ENCODE assay signal across 10 mouse cellular contexts in genomic region chr10:43439492-43439941, GRCm38 (mm10). TPM values are rescaled to one million over a fixed set of nuclear protein-coding genes. Genes with fewer than 3 reads are reported as not detected.
DNase-seq lines count a peak whose midpoint lies in the region; ATAC-seq and TF ChIP-seq lines count a peak whose summit lies in the region.
"Had no signal": no experiment of that assay in that cellular context is flagged by ENCODE, and none has a peak within 500 bp of the region (broad histone marks: within the 10 kb centered on the region; RNA-seq: fewer than 3 reads in every experiment).

No protein-coding gene starts in this region.

- no peak for TF ChIP-seq EP300 in stomach, postnatal 0 days (optimal IDR thresholded peaks at IDR 0.05)

- no peak for TF ChIP-seq CTCF in stomach, postnatal 0 days (IDR thresholded peaks at IDR 0.05; ENCODE audit: low read depth)

- intact Hi-C loops in left cerebral cortex, postnatal 36 days (cut with DNase I) = no loop called here

- ATAC-seq in stomach, embryonic 15.5 days (ENCODE audit: insufficient read depth, low FRiP score, low read depth) = no peak
- ATAC-seq in stomach, postnatal 0 days (ENCODE audit: low FRiP score, low TSS enrichment) = no peak

- peaks cover 6% of the 10 kb centered on the region for H3K4me1 ChIP-seq in stomach, embryonic 15.5 days
- H3K4me1 ChIP-seq in stomach, postnatal 0 days (replicated peaks; ENCODE audit: control insufficient read depth, insufficient read depth) = no peaks in the 10 kb centered on the region
- peaks cover 41% of the 10 kb centered on the region for H3K4me1 ChIP-seq in hindbrain, embryonic 10.5 days (replicated peaks)

- no peak overlapping the region for H3K4me3 ChIP-seq in stomach, embryonic 15.5 days (replicated peaks)
- no peak overlapping the region for H3K4me3 ChIP-seq in stomach, postnatal 0 days (ENCODE audit: low read depth, low read length)
- no peak overlapping the region for H3K4me3 ChIP-seq in hindbrain, embryonic 10.5 days
- H3K4me3 ChIP-seq: heart, adult 2 months had no signal

- no peak for DNase-seq in stomach, postnatal 0 days (ENCODE audit: low spot score)
- DNase-seq in hindbrain, embryonic 10.5 days (ENCODE audit: low spot score) = peak; percentile 41
- DNase-seq in lung, postnatal 14 days = peak; percentile 7
- no peak for DNase-seq in left cerebral cortex, postnatal 36 days (ENCODE audit: low spot score in 2 of 2)
- no peak for DNase-seq in spleen, adult 12 weeks (ENCODE audit: low spot score)
- no peak for DNase-seq in heart, adult 11 months
- no peak for DNase-seq in left cerebral cortex, adult 11 months (ENCODE audit: low spot score)
- DNase-seq: cerebellum, postnatal 36 days; heart, adult 2 months had no signal

- H3K36me3 ChIP-seq in stomach, embryonic 15.5 days = no peaks in the 10 kb centered on the region
- no peaks in the 10 kb centered on the region for H3K36me3 ChIP-seq in stomach, postnatal 0 days (ENCODE audit: control insufficient read depth, insufficient read depth, low read length)
- peaks cover 4% of the 10 kb centered on the region; the same call in 1 of the 2 replicates for H3K36me3 ChIP-seq in hindbrain, embryonic 10.5 days

- H3K27me3 ChIP-seq in stomach, embryonic 15.5 days (replicated peaks) = no peaks in the 10 kb centered on the region
- H3K27me3 ChIP-seq in stomach, postnatal 0 days (ENCODE audit: control insufficient read depth, insufficient read depth, low read length) = no peaks in the 10 kb centered on the region
- H3K27me3 ChIP-seq in hindbrain, embryonic 10.5 days (ENCODE audit: insufficient read depth, poor library complexity, severe bottlenecking) = no peaks in the 10 kb centered on the region

- H3K4me2 ChIP-seq in stomach, embryonic 15.5 days = no peak overlapping the region
- H3K4me2 ChIP-seq in stomach, postnatal 0 days (replicated peaks; ENCODE audit: low read depth) = no peak overlapping the region

- no peaks in the 10 kb centered on the region for H3K9me3 ChIP-seq in stomach, embryonic 15.5 days
- no peaks in the 10 kb centered on the region for H3K9me3 ChIP-seq in stomach, postnatal 0 days (ENCODE audit: control insufficient read depth, low read length)
- H3K9me3 ChIP-seq in hindbrain, embryonic 10.5 days = 0 out of 2 replicates have a peak, but pooled peaks cover 5% of the 10 kb centered on the region

- H3K27ac ChIP-seq in stomach, embryonic 15.5 days = peak overlapping the region; percentile 16; the same call in 1 of the 2 replicates
- H3K27ac ChIP-seq in stomach, postnatal 0 days (replicated peaks) = no peak overlapping the region
- peak overlapping the region; percentile 78 for H3K27ac ChIP-seq in hindbrain, embryonic 10.5 days
- H3K27ac ChIP-seq: heart, adult 2 months had no signal

- 39% methylated on average over 7 of the region's 7 CpGs for WGBS in stomach, embryonic 15.5 days
- WGBS in stomach, postnatal 0 days = 43% methylated on average over 7 of the region's 7 CpGs
- 12% methylated on average over 7 of the region's 7 CpGs for WGBS in hindbrain, embryonic 10.5 days

- H3K9ac ChIP-seq in stomach, embryonic 15.5 days = no peak overlapping the region
- H3K9ac ChIP-seq in stomach, postnatal 0 days (ENCODE audit: low read length) = no peak overlapping the region

RNA-seq across cellular contexts. Expression of gene Bend3, which starts 39.1 kb away (rescaled TPM):
- 3.2 and 4.0 TPM in 2 replicates for polyA plus RNA-seq in stomach, embryonic 15.5 days (2015; fragmentation: Nextera tagmentation; extraction: Ambion mirVana)
- polyA plus RNA-seq in stomach, postnatal 0 days (2015; fragmentation: Nextera tagmentation; extraction: Ambion mirVana) = 0.61 and 0.97 TPM in 2 replicates
- polyA plus RNA-seq in hindbrain, embryonic 10.5 days (2016; fragmentation: Nextera tagmentation; extraction: Ambion mirVana) = 8.3 and 9.6 TPM in 2 replicates
- total RNA-seq in left cerebral cortex, postnatal 36 days (2021) = 1 to 10 TPM; 5.5 to 5.9 TPM

Comparison
In these comparisons a context has a peak if more than half of its experiments do, and no peak if none do; other contexts are left out.
1. DNase-seq: peak in hindbrain, embryonic 10.5 days (single experiment) and lung, postnatal 14 days (single experiment); none in stomach, postnatal 0 days (single experiment), left cerebral cortex, postnatal 36 days (0 of 2), spleen, adult 12 weeks (single experiment), heart, adult 11 months (single experiment) and left cerebral cortex, adult 11 months (single experiment).